Comparison of ENCODE assay signal across 15 mouse cellular contexts in the genomic region with DNA sequence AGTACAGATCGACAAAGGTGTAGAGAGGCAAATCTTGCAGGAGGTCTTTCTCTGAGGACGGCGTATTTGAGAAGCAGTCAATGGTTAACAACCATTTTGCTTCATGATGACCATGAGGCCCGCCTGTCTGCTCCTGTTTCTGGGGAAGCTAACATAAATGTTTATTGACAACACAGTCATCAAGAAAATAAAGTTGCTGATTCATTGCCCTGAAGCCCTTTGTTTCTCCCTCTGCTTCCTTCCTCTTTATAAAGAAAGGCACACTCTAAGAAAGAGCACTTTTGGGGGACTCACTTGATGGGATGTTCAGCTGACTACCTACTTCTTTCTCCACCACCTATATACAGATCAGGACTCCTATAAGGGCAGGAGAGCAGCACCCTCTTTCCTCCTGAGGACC. TPM values are rescaled to one million over a fixed set of nuclear protein-coding genes. Genes with fewer than 3 reads are reported as not detected.
DNase-seq lines count a peak whose midpoint lies in the region; ATAC-seq and TF ChIP-seq lines count a peak whose summit lies in the region.
"Had no signal": no experiment of that assay in that cellular context is flagged by ENCODE, and none has a peak within 500 bp of the region (broad histone marks: within the 10 kb centered on the region; RNA-seq: fewer than 3 reads in every experiment).

No protein-coding gene starts in this region.

- H3K4me2 ChIP-seq in kidney, embryonic 15.5 days, result no peak overlapping the region
- H3K4me2 ChIP-seq in intestine, embryonic 15.5 days (replicated peaks), result 0 out of 2 replicates have a peak overlapping the region, but pooled peaks have one; percentile 7
- H3K4me2 ChIP-seq in hindbrain, postnatal 0 days (ENCODE audit: low read depth, low read length), result no peak overlapping the region
- H3K4me2 ChIP-seq in midbrain, postnatal 0 days (ENCODE audit: low read depth, low read length, poor library complexity, severe bottlenecking), result no peak overlapping the region
- H3K4me2 ChIP-seq: neural tube, embryonic 13.5 days had no signal

- no peaks in the 10 kb centered on the region for H3K9me3 ChIP-seq in kidney, embryonic 15.5 days (replicated peaks)
- no peaks in the 10 kb centered on the region for H3K9me3 ChIP-seq in intestine, embryonic 15.5 days
- no peaks in the 10 kb centered on the region for H3K9me3 ChIP-seq in hindbrain, postnatal 0 days (ENCODE audit: low read length)
- no peaks in the 10 kb centered on the region for H3K9me3 ChIP-seq in midbrain, postnatal 0 days (ENCODE audit: low read length)
- H3K9me3 ChIP-seq: embryonic facial prominence, embryonic 10.5 days; neural tube, embryonic 13.5 days had no signal

- TF ChIP-seq CTCF in bone marrow, adult 2 months (IDR thresholded peaks at IDR 0.05; ENCODE audit: control insufficient read depth, insufficient read depth, low read length), result no peak
- no peak for TF ChIP-seq CTCF in hindbrain, postnatal 0 days (IDR thresholded peaks at IDR 0.05; ENCODE audit: low read depth)
- no peak for TF ChIP-seq CTCF in midbrain, postnatal 0 days (IDR thresholded peaks at IDR 0.05)

- peaks cover 43% of the 10 kb centered on the region for H3K4me1 ChIP-seq in kidney, embryonic 15.5 days
- peaks cover 17% of the 10 kb centered on the region for H3K4me1 ChIP-seq in bone marrow, adult 2 months (ENCODE audit: control insufficient read depth, insufficient read depth, low read length)
- H3K4me1 ChIP-seq in intestine, embryonic 15.5 days (replicated peaks), result peaks cover 24% of the 10 kb centered on the region; the same call in 1 of the 2 replicates
- H3K4me1 ChIP-seq in hindbrain, postnatal 0 days (ENCODE audit: insufficient read depth, low read length), result no peaks in the 10 kb centered on the region
- 0 out of 2 replicates have a peak, but pooled peaks cover 3% of the 10 kb centered on the region for H3K4me1 ChIP-seq in midbrain, postnatal 0 days (ENCODE audit: insufficient read depth, low read length)
- H3K4me1 ChIP-seq: neural tube, embryonic 13.5 days had no signal

- H3K27ac ChIP-seq in kidney, embryonic 15.5 days, result peak overlapping the region; percentile 84
- peak overlapping the region; percentile 58 for H3K27ac ChIP-seq in bone marrow, adult 2 months (ENCODE audit: control insufficient read depth, insufficient read depth, low read depth, low read length, poor library complexity)
- peak overlapping the region; percentile 51 for H3K27ac ChIP-seq in intestine, embryonic 15.5 days
- H3K27ac ChIP-seq in hindbrain, postnatal 0 days, result no peak overlapping the region
- H3K27ac ChIP-seq in midbrain, postnatal 0 days (ENCODE audit: low read depth, low read length), result no peak overlapping the region
- H3K27ac ChIP-seq: embryonic facial prominence, embryonic 10.5 days; neural tube, embryonic 13.5 days had no signal

- no peak overlapping the region for H3K9ac ChIP-seq in kidney, embryonic 15.5 days
- no peak overlapping the region for H3K9ac ChIP-seq in intestine, embryonic 15.5 days
- H3K9ac ChIP-seq in hindbrain, postnatal 0 days (replicated peaks; ENCODE audit: low read length), result no peak overlapping the region
- no peak overlapping the region for H3K9ac ChIP-seq in midbrain, postnatal 0 days (replicated peaks; ENCODE audit: low read length, poor library complexity, severe bottlenecking)
- H3K9ac ChIP-seq: neural tube, embryonic 13.5 days had no signal

- DNase-seq in kidney, adult 8-10 months, result no peak
- DNase-seq in cerebellum, adult 8-10 months, result no peak
- no peak for DNase-seq in hindbrain, postnatal 0 days (ENCODE audit: low spot score)
- DNase-seq in midbrain, postnatal 0 days (ENCODE audit: low spot score), result no peak
- DNase-seq: adrenal gland, postnatal 25 days; cerebellum, adult 9-10 months; layer of hippocampus, postnatal 36 days; midbrain, embryonic 14.5 days; right cerebral cortex, adult 18-20 months had no signal

- no peaks in the 10 kb centered on the region for H3K27me3 ChIP-seq in kidney, embryonic 15.5 days
- no peaks in the 10 kb centered on the region for H3K27me3 ChIP-seq in intestine, embryonic 15.5 days (replicated peaks)
- no peaks in the 10 kb centered on the region for H3K27me3 ChIP-seq in hindbrain, postnatal 0 days (ENCODE audit: insufficient read depth, low read length)
- H3K27me3 ChIP-seq in midbrain, postnatal 0 days (ENCODE audit: insufficient read depth, low read length), result no peaks in the 10 kb centered on the region
- H3K27me3 ChIP-seq: neural tube, embryonic 13.5 days had no signal

- no peaks in the 10 kb centered on the region for H3K36me3 ChIP-seq in kidney, embryonic 15.5 days
- H3K36me3 ChIP-seq in intestine, embryonic 15.5 days, result no peaks in the 10 kb centered on the region
- H3K36me3 ChIP-seq in hindbrain, postnatal 0 days (ENCODE audit: insufficient read depth, low read length), result no peaks in the 10 kb centered on the region
- H3K36me3 ChIP-seq in midbrain, postnatal 0 days (ENCODE audit: insufficient read depth, low read length), result no peaks in the 10 kb centered on the region
- H3K36me3 ChIP-seq: embryonic facial prominence, embryonic 10.5 days; neural tube, embryonic 13.5 days had no signal

- 69% methylated on average over 4 of the region's 4 CpGs for WGBS in kidney, embryonic 15.5 days
- WGBS in bone marrow, adult 2 months, result 25% methylated on average over 4 of the region's 4 CpGs
- WGBS in intestine, embryonic 15.5 days, result 68% methylated on average over 4 of the region's 4 CpGs
- 94% methylated on average over 4 of the region's 4 CpGs for WGBS in hindbrain, postnatal 0 days
- WGBS in midbrain, postnatal 0 days, result 94% methylated on average over 4 of the region's 4 CpGs

- TF ChIP-seq POLR2A in bone marrow, adult 2 months (IDR thresholded peaks at IDR 0.05; ENCODE audit: borderline replicate concordance, control insufficient read depth, low read depth, low read length), result no peak

- no peak overlapping the region for H3K4me3 ChIP-seq in kidney, embryonic 15.5 days (replicated peaks)
- H3K4me3 ChIP-seq in bone marrow, adult 2 months (replicated peaks; ENCODE audit: control insufficient read depth, low read depth, low read length), result peak overlapping the region; percentile 62
- H3K4me3 ChIP-seq in intestine, embryonic 15.5 days (replicated peaks), result no peak overlapping the region
- no peak overlapping the region for H3K4me3 ChIP-seq in hindbrain, postnatal 0 days (ENCODE audit: low read length)
- H3K4me3 ChIP-seq in midbrain, postnatal 0 days (ENCODE audit: low read depth, low read length), result no peak overlapping the region
- H3K4me3 ChIP-seq: embryonic facial prominence, embryonic 10.5 days; neural tube, embryonic 13.5 days had no signal

- no peak for ATAC-seq in kidney, embryonic 15.5 days (replicated peaks; ENCODE audit: low FRiP score)
- ATAC-seq in intestine, embryonic 15.5 days, result no peak
- peak; percentile 27; the same call in 1 of the 2 replicates for ATAC-seq in megakaryocyte progenitor cell, adult 5-6 weeks (replicated peaks; ENCODE audit: poor library complexity)
- ATAC-seq in hindbrain, postnatal 0 days, result no peak
- no peak for ATAC-seq in midbrain, postnatal 0 days (ENCODE audit: low FRiP score)

RNA-seq across cellular contexts. Expression of a gene that starts 42.8 kb away (rescaled TPM):
- 28.6 and 30.8 TPM in 2 replicates for polyA plus RNA-seq in kidney, embryonic 15.5 days (2015; fragmentation: Nextera tagmentation; extraction: Ambion mirVana)
- polyA plus RNA-seq in bone marrow, adult 2 months (2011; ENCODE audit: insufficient read depth, insufficient read length, low replicate concordance, missing spikeins), result 23.4 and 39.5 TPM in 2 replicates
- 20.2 and 23.3 TPM in 2 replicates for polyA plus RNA-seq in intestine, embryonic 15.5 days (2015; fragmentation: Nextera tagmentation; extraction: Ambion mirVana)
- total RNA-seq in megakaryocyte progenitor cell, adult 5-6 weeks (2015), result 58.0 and 60.1 TPM in 2 replicates
- 9.0 and 12.6 TPM in 2 replicates for total RNA-seq in megakaryocyte progenitor cell, adult 5-6 weeks (2017)
- total RNA-seq in hindbrain, postnatal 0 days (2014; rRNA removed), result 60.3 and 67.8 TPM in 2 replicates
- 24.9 and 25.3 TPM in 2 replicates for polyA plus RNA-seq in hindbrain, postnatal 0 days (2015; fragmentation: Nextera tagmentation; extraction: Ambion mirVana)
- total RNA-seq in midbrain, postnatal 0 days (2014; rRNA removed), result 64.7 and 71.0 TPM in 2 replicates
- polyA plus RNA-seq in midbrain, postnatal 0 days (2015; fragmentation: Nextera tagmentation; extraction: Ambion mirVana), result 22.0 and 24.3 TPM in 2 replicates

RNA-seq across cellular contexts. Expression of a gene that starts 43.5 kb away (rescaled TPM):
- 5.3 and 6.4 TPM in 2 replicates for polyA plus RNA-seq in kidney, embryonic 15.5 days (2015; fragmentation: Nextera tagmentation; extraction: Ambion mirVana)
- 25.1 and 59.7 TPM in 2 replicates for polyA plus RNA-seq in bone marrow, adult 2 months (2011; ENCODE audit: insufficient read depth, insufficient read length, low replicate concordance, missing spikeins)
- polyA plus RNA-seq in intestine, embryonic 15.5 days (2015; fragmentation: Nextera tagmentation; extraction: Ambion mirVana), result 3.4 and 4.0 TPM in 2 replicates
- total RNA-seq in megakaryocyte progenitor cell, adult 5-6 weeks (2015), result 11.3 and 15.9 TPM in 2 replicates
- total RNA-seq in megakaryocyte progenitor cell, adult 5-6 weeks (2017), result 13.1 TPM in 2 replicates
- total RNA-seq in hindbrain, postnatal 0 days (2014; rRNA removed), result 2.0 and 4.3 TPM in 2 replicates
- polyA plus RNA-seq in hindbrain, postnatal 0 days (2015; fragmentation: Nextera tagmentation; extraction: Ambion mirVana), result 2.1 and 2.4 TPM in 2 replicates
- total RNA-seq in midbrain, postnatal 0 days (2014; rRNA removed), result 1.8 and 3.1 TPM in 2 replicates
- 1.4 and 2.2 TPM in 2 replicates for polyA plus RNA-seq in midbrain, postnatal 0 days (2015; fragmentation: Nextera tagmentation; extraction: Ambion mirVana)

Comparison
In these comparisons a context has a peak if more than half of its experiments do, and no peak if none do; other contexts are left out.
1. H3K27ac ChIP-seq: peak in kidney, embryonic 15.5 days (single experiment), bone marrow, adult 2 months (single experiment) and intestine, embryonic 15.5 days (single experiment); none in hindbrain, postnatal 0 days (single experiment) and midbrain, postnatal 0 days (single experiment).